Mouse (Mus musculus) thymus, postnatal 14 days (tissue): ENCODE measurements around the gene Masp2.

Experiments used
- DNase-seq: peaks from one replicate; pipeline ENCODE4 v3.0.0; 2021

Gene Masp2

DNA sequence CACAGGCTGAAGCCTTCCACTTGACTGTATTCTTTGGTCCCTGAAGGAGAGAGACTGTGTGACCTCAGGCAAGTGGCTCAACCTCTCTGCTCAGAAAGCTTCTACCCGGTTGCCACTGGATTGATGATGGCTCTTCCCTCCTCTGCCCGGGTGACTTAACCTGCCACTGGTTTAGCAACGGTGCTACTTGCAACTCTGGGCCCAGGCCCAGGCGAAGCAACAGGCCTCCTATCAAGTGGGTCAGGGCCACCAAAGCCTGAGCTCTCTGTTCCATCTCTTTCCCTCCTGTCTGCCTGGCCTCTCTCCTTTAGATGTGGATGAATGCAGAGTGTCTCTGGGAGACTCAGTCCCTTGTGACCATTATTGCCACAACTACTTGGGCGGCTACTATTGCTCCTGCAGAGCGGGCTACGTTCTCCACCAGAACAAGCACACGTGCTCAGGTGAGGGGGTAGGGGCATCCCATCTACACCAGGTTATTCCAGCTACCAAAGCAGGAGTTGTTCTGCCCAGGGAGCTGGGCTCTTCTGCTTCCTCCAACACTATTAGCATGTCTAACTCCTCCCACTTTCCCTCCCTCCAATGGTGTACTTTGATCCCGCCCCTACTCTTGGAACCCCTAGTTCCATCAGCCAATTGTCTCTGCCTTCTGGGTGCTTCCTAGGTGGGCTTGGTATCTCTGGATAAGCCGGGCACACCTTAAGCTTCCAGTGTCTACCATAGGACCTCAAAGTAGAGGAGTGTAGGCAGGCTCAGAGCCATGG is 1.2 kb downstream of the Masp2 start:
- no peak for DNase-seq

DNA sequence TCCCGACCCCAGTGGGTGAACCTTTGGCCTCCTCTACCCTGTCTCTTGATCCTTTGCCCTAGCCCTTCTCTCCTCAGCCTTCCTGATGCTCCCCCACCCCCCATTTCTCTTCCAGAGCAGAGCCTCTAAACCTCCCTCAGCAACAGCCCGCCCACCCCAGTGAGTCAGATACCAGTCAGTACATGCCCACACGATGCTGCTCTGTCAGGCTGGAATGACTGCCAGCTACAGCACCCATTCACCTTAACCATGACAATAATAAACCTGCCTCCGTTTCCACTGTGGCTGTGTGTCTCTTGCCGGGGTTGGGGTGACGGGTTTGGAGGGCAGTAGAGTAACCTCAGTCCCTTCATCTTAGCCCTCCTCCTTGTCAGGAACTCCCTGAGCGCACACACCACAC is 1.8 kb downstream of the Masp2 start:
- no peak for DNase-seq

DNA sequence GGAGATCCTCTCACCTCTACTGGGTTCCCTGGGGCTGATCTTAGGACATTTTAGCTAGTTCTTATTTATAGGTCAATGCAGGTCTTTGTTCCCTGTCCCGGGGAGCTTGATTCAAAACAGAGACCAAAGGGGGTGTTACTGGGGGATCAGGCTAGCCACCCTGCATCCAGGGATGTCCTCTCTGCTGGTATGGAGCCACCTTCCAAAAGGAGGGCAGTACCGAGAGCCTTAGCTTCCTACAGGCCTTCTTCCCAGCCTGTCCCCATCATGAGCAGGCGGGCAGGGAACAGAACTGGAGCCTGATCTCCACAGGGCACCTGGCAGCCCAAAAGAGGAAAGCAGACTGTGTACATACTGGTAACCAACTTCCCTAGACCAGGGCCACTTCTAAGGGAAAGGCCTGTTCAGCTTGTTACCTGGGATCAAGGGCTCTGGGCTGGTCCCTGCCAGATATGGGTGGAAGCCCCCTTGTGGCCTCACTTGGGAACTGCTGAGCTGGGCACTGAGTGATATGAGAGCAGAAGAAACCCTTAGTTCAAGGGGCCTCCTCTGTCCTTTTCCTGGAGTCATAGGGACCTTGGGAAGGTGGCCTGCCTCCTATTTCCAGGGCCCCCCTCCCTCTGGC is 2.3 kb downstream of the Masp2 start:
- peak; percentile 78 for DNase-seq

DNA sequence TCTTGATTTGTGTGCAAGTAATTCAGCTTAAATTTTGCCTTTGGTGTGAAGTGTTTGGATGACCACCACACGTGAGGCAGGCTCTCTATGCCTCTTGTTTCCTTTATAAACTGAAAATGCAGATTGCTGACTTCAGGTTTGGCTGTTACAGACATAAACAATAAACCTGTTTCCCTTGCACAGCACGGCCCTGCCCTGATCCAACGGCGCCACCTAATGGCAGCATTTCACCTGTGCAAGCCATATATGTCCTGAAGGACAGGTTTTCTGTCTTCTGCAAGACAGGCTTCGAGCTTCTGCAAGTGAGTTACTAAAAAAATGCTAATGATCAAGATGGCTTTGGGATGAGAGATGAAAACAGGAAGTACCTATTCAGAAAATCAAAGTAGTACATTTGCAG is 5.4 kb downstream of the Masp2 start:
- DNase-seq = peak; percentile 85

DNA sequence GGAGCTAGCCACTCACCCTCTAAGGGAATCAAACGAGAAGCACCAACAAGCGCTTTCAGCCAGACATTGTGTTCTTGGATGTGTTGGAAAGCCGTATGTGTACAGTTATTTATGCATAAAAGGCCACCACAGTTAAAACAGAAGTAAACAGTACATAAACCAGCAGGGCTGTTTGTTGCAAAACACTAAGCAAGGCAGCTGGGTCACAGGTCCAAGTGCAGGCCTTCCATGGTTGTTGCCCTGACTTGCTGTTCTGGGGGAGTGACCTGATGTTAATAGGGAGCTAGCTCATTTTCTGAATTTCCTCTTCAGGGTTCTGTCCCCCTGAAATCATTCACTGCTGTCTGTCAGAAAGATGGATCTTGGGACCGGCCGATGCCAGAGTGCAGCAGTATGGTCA is 7.5 kb downstream of the Masp2 start:
- DNase-seq = no peak

DNA sequence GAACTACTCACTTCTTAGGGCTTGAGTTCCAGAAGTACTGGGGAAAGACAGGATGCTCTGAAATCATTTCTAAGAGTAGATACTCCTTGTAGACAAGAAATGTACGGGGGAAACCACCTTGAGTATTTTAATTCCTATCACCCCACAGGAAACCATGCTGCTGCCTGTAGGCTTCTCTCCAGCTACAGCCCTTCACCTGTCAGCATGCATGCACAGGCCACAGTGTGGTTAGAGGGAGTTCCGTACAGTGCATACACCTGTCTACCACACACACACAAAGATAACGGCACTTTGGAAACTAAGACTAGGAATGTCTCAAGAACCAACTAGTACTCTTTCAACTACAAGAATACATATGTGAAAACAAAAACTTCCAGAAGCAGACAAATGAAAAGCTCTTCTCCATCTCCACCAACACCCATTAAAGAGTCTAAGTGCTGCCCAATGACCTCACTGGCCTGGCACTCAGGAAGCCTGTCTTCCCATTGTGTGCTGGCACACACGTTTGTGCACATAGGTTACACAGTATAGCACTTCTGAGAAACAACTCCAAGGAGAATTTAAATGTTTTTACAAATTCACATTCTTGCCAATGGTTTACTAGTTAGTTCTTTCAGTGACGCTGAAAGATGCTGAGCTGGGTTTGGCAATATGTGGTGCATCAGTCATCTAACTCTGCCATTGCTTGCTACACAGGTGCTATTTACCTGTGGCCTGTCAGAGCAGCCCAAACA is 8.4 kb downstream of the Masp2 start:
- no peak for DNase-seq

DNA sequence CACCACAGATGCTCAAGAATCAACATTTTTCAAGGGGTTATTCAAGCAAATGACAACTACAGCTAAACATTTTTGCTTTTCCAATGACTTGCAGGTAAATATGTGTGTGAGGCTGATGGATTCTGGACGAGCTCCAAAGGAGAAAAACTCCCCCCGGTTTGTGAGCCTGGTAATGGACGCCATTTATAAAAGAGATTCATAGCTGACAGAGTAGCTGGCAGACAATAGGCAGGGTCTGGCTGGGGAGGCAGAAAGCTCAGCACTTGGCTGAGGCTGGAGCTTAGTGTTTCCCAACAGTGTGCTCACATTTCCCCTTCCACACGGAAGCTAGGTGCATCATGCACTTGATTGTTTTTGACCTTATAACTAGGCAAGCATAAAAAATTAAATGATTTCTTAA is 10.2 kb downstream of the Masp2 start:
- no peak for DNase-seq

DNA sequence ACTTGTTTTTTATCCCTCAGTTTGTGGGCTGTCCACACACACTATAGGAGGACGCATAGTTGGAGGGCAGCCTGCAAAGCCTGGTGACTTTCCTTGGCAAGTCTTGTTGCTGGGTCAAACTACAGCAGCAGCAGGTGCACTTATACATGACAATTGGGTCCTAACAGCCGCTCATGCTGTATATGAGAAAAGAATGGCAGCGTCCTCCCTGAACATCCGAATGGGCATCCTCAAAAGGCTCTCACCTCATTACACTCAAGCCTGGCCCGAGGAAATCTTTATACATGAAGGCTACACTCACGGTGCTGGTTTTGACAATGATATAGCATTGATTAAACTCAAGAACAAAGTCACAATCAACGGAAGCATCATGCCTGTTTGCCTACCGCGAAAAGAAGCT is 11.4 kb downstream of the Masp2 start:
- no peak for DNase-seq

DNA sequence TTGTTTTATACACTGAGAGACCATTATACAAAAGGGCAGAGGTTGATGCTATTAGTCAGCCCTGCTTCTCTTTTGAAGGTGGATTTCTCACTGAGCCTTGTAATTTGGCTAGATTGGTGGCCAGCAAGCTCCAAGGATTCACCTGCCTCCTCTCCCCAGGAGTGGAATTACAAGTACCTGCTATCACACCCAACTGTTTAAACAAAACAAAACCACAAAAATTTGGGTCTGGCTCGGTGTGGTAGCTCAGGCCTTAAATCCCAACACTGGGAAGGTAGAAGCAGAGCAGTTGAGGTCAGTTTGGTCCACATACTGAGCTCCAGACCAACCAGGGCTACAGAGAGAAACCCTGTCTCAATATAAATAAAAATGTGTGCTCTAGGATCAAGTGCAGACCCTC is 17.5 kb downstream of the Masp2 start:
- DNase-seq = no peak

DNA sequence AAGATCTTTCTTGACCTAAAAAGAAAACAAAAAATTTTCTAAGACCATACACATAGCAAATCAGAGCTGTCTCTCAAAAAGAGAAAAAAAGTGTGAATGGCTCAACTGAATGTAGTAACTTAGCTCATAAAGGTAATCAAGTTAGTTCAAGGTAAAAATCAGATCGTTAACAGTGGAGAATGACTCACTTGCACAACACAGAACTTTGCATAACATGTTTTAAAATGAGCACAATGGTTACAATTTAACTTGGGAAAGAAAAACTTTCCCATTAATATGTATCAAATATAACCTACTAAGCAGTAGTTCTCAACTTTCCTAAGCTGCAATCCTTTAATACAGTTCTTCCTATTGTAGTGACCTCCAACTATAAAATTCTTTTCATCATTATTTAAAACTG is 18.4 kb downstream of the Masp2 start:
- DNase-seq = no peak

DNA sequence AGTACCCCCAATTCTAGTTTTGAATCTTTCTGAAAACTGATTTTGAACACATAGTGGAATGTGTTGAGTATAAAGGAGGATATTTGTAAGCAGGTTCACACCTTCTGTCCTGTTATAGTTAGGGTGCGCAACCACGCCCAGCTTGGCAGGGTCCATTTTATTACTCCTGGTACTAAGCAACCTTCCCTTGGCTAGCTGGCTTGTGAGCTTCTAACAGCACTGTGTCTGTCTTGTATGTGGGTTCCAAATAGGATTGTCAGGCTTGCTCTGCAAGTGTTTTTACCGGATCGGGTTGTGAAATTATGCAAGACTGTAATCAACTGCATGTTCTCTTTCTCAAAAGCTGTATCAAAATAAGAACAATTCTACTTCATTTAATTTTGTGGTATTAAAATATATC is 20.1 kb downstream of the Masp2 start:
- DNase-seq = no peak

DNA sequence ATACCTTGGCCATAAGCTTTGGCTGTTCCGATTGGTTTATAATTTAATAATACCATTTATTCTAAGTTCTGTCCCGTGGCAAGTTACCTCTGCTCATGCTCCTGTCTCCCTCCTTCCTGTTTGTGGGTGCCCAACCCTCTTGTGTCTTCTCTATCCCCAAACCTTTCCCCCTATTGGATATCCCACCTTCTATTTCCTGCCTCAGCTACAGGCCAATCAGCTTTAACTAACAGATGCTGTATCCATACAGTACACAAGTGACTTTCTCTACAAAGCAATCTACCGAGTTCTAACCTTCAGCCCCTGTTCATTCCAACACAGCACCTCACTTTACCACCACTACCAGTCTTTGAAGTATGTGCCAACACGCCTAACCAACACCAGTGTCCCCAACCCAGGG is 21.3 kb downstream of the Masp2 start:
- no peak for DNase-seq

DNA sequence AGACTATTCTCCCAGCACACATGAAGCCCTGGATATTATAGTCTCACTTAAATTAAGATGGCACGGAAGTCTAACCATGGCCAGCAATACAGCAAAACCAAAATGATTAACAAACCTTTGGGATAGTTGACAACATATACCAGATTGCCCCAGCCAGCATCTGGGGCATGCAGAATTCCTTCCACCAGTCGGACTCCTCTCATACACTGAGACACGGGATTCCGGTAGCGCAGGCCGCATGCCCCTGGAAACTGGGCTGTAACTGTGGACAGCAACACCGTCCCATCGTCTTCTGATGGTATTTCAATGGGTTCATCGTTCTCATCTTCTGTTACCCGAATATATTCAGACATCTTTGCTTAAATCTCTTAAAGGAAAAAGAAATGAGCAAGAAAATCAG is 22.7 kb downstream of the Masp2 start:
- no peak for DNase-seq

DNA sequence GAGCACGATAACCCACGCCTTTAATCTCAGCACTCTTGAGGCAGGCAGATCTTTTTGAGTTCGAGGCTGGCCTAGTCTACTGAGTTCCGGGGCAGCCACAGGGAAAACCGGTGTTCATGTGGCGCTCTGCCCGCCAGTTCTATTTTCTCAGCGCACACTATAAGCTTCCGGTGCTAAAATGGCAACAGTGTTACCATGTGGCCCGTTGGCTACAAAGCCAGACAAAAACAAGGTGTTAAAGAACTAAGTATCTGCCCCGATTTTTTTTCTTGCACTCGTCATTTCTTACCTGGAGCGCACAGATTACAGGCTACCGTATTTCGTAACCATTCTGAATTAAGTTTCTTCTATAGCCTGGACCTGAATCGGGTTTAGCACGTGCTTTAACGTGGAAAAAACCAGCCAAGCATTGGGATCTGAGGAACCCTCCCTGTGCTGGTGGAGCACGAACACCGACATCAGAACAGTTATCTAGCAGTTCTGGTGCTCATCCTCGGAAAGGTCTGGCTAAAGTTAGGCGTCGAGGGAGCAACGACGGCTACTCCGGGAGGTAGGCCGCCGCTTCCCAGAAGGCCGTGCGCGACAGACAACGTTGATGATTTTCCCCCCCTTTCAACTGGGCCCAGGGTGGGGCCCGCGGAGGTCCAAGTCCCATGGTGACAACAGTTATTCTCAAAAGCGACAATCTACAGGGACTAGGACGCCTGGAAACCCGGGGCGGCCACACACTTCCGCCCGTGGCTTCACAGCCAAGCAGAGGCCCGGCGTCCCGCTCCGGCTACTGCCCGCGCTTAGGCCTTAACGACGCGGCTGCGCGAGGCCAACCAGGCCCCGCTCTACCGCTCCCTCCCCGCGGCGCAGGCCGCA is 23.6 kb downstream of the Masp2 start:
- DNase-seq = peak; percentile 53

DNA sequence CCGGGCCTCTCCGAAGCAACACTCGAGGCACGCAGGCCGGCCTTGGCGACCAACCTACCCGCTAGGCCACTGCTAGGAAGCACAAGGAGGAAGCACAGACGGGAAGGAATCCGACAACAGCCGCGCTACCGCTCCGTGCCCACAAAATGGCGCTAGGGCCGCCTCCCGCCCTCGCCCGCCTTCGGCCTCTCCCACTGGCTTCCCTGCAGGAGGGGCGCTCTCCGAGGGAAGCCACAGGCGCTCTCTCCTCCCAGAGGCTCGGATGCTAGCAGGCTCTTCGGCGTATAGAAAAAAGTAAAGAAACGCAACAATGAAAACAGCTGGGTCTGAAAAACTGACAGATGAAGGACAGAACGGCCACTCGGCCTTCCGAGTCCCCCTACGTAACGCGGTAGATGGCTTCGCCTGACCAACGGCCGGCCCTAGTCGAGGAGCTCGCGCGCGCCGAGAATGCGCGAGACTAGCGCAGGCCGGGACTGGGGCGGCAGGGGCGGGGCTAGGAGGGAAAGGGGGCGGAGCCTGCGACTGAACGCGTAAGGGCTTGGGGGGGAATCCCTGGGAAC is 24.4 kb downstream of the Masp2 start, which contains the start of gene Tardbp:
Gene Tardbp, minus strand, starts transcription at position 397 of the 563 bp plus-strand sequence.
- DNase-seq = peak; percentile 99

DNA sequence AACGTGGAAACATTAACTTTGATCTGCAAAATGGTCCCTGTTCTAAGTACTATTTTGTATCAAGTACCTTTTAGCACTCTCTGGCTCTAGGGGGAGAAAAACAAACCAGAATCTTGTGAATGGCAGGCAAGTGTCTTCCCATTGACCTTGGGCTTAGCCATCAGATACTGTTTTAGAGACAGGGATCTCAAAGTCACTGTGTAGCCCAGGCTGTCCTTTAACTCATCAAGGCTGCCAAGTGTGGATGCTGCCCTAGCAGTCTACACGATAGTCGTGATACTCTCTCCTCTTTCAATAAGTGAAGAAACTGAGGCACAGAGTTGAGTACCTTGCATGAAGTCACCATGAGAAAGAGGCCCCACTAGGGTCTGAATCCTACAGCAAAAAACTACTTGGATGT is 24.9 kb downstream of the Masp2 start:
- no peak for DNase-seq

DNA sequence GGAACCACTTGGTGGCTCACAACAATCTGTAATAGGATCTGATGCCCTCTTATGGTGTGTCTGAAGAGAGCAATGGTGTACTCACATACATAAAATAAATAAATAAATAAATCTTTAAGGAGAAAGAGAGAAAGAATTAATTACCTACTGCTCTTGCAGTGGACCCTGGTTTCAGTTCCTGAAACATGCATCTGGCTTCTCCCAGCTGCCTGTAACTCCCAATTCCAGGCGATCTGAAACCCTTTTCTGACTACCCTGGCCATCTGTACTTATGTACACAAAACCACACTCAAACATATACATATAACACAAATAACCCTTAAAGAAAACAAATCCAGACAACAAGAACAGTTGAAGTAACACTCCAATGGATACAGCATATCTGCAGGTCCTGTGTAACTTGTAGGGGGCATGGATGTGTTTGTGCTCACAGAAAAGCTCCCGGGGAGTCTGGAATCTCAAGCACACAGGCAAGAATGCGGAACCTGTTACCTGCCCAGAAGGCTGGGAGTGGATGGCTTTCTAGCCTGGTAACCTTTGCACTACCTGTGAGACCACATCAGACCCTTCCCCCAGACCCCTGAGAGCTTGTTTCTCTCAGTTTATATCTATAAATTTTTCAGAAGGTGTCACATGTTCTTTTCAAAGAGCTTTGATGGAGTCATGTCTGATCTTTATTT is 29.8 kb downstream of the Masp2 start:
- DNase-seq = no peak

DNA sequence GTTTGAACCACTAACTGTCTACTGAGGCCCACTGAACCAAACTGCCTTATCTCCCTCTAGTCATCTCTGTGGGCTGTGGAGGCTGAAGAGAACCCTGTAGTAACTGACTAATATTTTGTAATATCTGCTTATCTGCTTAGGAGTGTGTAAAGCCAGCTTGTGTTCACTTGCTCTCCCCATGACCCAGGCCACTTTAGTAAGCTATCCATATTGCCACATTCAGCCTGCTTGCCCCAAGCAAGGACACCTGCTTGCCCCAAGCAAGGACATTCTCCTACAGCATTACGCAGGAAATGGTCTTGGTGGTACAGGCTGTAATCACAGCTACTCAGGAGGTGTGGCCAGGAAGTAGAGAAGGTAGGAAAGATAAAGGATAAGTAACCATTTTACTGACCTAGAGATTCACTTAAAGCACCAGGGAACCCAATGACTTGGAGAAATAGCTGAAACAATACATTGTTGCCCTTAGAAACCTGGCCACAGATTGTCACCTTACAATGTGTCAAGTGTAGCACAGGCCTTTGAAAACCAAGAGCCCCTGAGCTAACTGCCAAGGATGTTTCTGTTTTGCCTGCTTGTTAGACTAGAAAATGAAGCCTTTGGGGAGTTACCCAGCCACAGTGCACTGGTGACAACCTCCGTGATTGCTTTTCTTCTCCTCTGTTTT is 31.2 kb downstream of the Masp2 start:
- no peak for DNase-seq

DNA sequence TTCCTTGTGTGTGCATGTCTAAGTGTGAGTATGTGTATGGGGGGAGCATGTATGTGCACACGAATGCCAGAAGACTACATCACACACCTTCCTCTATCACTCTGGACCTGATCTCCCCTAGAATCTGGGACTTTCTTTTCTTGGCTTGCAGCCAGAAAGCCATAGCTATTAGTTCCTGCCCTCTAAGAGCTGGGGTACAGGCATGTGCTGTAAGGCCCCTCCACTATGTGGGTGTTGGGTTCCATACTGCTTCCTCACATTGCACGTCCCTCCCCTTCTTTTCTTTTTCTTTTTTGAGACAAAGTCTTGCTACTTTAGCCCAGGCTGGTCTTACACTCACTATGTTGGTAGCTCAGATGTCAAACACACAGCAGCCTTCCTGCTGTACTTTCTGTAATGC is 33.0 kb downstream of the Masp2 start:
- DNase-seq = no peak

DNA sequence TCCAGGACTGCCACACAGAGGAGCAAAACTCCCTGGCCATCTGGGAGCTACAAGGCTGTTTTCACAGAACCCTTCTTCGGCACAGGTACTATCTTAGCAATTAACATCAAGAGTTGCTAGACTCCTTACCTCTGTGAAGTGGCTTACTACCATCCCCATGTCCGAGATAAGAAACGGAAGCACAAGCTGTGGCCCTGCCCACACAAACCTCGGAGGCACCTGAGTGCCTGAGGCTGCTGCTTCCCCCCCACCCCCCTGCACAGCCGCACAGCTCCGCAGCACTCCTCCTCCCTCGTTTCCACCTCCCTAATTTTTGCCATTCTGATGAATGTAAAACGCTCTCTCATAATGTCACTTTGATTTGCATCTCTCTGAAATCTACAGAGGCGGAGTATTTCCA is 35.9 kb downstream of the Masp2 start:
- DNase-seq = no peak

DNA sequence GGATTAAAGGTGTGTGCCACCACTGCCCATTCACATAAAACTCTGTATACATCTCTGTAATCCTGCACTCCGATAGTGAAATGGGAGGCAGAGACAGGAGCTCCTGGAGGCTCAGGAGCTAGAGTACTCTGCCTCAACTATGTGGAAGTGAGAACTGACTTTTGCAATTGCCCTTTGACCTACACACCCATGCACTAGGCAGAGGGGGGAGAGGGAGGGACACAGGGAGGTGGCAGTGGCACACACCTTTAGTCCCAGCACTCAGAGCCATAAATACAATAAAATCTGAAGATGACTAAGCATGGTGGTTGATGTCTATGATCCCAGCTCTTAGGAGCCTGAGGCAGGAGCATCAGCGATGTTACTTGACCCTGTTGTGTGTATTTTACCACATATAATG is 37.1 kb downstream of the Masp2 start:
- no peak for DNase-seq

DNA sequence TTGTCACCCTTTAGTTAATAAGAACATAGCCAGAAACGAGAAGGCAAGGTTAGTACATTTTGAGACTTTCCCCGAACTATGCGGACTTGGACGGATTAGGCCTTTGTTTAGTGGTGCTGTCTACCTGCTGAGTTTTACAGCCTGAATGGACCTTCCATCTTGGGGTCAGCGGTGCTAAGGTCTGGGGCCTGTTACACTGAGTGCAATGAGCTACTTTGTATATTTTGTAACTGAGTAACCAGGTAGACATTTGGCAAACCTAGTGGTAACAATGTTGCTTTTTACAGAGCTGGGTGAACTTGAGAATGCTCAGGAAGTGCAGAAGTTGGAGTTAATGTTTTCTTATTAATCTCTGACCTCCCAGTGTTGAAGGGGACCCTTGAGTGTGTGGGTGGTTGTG is 38.8 kb downstream of the Masp2 start:
- DNase-seq = no peak
